Mouse (Mus musculus): Measurements from ENCODE around the gene Terb1.
A peak's percentile ranks its signal among the peaks of the same experiment; 100 is the strongest.

Gene Terb1

DNA sequence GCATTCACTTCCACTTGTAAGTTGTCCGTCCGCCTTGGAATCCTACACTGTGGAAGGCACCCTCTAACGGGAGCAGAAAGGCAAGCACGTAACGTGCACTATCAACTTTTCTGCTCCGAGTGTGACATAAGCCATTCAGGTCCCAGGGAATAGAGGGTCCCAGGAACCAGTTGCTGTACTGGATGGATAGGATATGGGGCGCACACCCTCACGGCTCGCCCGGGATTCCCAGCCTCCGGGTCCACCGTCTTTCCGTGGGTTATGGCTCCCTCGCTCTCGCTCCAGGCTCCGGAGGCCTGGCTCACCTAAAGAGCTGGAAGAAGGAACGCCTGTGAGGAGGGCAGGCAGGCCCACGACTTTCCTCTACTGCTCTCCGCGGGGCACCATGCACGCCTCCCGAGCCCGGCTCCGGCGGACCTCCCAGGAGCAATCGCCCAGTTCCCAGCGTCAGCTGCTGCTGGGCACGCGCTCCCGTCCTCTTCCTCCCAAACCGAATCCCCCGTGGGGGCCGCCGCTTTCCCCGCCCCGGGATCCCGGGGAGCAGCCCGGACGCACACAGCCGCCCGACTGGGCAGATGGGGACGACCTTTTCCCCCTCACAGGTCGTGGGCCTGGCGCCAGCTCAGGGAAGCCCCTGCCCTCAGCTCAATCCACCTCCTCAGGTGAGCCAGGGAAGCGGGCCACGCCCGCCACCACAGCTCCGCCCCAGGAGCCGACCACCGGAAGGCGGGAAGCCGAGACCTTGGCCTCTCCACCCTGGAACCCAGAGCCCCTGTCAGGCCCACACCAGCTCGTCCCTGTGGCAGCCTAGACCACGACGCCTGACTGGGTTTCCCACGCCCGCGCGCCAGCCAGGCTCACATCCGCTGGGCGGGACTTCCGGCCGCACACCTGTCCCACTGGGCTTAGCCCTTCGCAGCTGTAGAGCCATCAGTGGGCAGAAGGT lies at the start of gene Terb1:
Gene Terb1 (minus strand): TSS at position 850 of the 946 bp plus-strand sequence.
- DNase-seq = peak; percentile 65 to 66

- no peak for DNase-seq
These were observed 47.5 kb upstream of the Terb1 start for GRCm38 (mm10) chr8:104557226-104557625.

DNA sequence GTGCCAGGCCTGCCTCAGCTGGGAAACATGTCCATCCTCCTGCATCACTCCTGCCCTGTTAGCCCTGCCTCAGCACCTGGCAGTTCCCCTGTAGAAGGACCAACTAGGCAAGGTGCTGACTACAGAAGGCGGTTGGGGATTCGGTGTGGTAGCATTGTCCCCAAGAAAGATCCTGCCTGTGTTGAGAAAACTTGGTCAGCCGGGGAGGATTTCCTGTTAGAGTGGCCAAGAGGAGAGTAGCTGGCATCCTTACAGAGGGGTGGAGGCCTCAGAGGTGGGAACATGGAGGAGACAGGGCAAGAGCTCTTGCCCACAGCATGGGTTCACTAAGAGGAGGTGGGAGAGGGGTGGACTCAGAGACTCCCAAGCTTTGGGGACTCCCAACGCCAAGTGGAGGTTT lies 45.5 kb upstream of the Terb1 start:
- DNase-seq = no peak

DNA sequence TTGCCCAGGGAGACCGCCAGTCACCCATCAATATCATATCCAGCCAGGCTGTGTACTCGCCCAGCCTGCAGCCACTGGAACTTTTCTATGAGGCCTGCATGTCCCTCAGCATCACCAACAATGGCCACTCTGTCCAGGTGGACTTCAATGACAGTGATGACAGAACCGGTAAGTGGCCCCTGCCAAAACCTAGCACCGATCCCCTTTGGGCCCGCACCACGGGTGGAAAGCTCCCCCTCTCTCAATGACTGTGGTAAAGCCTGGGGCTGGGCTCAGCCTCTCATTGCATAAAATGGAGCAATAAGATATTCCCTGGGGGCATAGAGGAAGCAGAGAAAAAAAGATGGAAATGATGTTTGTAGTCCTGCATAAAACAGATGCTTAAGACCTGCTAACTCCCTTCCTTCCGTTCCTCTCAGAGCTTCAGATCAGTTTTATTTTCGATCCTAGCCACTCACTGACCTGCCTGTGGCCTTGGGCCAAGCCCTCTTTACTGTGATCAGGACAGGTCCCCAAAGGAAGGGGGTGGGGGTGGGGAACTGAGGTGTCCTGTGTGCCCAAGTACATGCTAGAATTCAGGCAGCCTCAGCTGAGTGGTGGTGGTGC lies 33.8 kb upstream of the Terb1 start:
- DNase-seq = no peak

GRCm38 (mm10) chr8:104542160-104542559 lies 32.5 kb upstream of the Terb1 start:
- no peak for DNase-seq

DNA sequence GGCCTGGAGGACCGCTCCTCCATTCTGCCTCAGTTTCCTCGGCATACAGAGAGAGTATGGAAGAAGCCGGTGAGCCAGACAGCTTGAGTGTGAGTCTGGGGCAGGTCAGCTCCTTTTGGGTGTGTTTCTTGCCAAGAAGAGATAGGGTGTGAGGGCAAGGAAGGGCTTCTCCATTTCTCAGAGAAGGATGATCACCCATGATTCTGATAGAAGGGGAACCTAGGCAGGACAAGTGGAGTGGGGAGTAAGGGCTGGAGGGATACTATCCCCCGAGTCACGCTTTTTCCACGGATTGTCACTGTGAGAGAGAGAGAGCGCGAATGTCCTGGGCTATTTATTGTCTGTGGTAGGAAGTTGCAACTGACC lies 31.8 kb upstream of the Terb1 start:
- DNase-seq = no peak

DNA sequence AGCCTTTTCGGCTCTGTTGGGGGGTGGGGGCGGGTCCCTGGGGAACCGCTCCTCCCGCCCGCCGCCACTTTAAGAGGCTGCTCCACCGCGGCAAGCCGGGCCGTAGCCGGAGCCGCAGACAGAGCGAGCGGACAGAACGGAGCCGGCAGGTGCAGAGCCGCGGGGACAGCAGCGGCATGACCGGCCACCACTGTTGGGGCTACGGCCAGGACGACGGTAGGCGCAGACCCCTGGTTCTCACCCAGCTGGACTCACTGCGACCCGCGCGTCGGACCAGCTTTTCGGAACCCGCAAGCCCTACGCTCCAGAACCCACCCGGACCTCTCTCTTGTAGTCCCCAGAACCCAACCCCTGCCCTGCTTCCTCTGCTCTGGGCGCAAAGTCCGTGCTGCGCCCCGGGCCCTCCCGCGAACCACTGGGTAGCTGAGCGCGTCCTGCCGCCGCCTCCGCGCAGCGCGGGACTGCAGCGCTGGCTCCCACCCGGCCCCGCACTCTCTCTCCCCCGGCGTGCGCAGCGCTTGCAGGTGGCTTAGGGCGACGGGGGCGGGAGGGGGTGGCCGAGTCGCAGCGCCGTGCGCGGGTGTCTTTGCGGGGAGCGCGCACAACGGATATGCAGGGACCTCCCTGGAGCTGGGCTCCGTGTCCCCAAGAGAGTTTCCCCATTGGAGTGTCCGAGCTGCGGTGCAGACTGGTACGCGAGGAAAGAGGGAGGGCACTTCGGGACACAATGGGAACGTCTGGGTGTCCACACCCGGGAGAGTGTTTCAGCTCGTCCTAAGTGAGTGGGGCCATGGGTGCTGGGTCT lies 31.2 kb upstream of the Terb1 start:
- peak; percentile 51 to 57 for DNase-seq

DNA sequence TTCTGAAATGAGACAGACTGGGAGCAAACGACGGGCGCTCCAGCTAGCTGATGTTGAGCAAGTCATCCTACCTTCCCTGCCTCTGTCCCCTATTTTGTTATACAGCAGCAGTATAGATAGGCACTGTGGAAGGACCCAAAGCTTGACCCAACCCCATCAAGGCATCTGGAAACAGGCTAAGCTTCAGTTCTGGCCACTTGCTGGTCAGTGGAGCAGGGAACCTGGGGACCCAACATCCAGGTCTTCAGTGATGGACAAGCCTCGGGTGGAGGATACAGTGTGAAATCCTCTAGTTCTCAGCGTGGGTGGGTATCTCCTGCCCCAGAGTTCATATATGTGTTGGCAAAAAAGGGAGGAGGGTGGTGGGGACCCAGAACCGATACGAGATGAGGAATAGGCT lies 30.5 kb upstream of the Terb1 start:
- DNase-seq = no peak

- DNase-seq = peak; percentile 58 to 76
These were observed 29.9 kb upstream of the Terb1 start for GRCm38 (mm10) chr8:104539566-104539965.

GRCm38 (mm10) chr8:104538896-104539295 lies 29.2 kb upstream of the Terb1 start:
- DNase-seq = no peak

DNA sequence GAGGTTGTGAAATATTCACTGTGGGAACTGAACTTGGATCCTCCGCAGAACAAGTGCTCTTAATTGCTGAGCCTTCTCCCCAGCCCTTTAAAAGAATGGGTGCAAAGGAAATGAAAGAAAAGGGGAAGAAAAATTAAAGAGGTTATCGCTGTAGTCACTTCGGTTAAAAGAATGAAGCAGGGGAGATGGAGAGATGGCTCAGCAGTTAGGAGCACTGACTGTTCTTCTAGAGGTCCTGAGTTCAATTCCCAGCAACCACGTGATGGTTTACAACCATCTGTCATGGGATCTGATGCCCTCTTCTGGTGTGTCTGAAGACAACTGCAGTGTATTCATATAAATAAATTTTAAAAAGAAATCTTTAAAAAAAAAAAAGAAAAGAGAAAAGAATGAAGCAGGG lies 26.3 kb upstream of the Terb1 start:
- DNase-seq = no peak

DNA sequence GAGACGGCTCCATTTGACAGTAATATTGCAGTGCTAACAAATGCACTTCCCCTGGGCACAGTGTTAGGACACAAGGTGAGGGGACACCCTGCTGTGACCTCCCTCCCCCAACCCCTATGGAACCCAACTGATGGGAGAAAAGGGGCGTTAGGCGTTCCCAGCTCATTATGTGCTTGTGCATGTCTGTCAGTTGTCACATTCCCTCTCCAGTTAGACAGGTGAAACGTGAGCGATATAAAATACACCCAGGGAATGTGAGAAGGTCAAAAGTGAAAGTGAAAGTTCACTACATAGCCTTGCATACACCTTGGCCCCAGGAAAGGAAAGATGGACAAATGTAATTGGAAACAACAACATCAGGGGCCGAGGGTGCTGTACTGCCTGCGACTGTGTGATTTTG lies 25.7 kb upstream of the Terb1 start:
- DNase-seq = peak in 1 of 2 experiments; percentile 35

GRCm38 (mm10) chr8:104534779-104535141 lies 25.1 kb upstream of the Terb1 start:
- DNase-seq = peak; percentile 56 to 63

GRCm38 (mm10) chr8:104533971-104534778 lies 24.5 kb upstream of the Terb1 start, which contains the start of the genes Nae1 and Car7:
Nae1 (minus strand) TSS chr8:104534637.
Car7 (plus strand) TSS chr8:104534689.
- peak; percentile 96 to 97 for DNase-seq

GRCm38 (mm10) chr8:104533551-104533950 lies 23.8 kb upstream of the Terb1 start:
- no peak for DNase-seq

DNA sequence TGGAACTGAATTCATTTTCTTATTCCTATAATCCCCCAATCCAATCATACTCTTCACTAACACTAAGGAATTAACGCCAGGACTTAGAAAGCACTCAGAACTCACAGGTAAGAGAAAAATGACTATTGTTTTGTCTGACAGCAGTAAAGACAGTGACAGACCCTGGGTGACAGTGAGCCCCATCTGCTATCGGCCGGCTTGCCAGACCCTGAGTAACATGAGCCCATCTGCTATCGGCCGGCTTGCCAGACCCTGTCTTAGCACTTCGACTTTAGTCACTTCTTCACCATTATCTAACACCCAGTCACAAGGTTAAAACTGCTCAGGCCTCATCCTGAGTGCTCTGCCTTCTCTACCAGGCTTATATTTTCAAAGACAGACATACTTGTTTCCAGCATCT lies 20.0 kb upstream of the Terb1 start:
- peak; percentile 91 to 93 for DNase-seq

- peak; percentile 36 to 44 for DNase-seq
These were observed 8.2 kb upstream of the Terb1 start for GRCm38 (mm10) chr8:104517872-104518271.

DNA sequence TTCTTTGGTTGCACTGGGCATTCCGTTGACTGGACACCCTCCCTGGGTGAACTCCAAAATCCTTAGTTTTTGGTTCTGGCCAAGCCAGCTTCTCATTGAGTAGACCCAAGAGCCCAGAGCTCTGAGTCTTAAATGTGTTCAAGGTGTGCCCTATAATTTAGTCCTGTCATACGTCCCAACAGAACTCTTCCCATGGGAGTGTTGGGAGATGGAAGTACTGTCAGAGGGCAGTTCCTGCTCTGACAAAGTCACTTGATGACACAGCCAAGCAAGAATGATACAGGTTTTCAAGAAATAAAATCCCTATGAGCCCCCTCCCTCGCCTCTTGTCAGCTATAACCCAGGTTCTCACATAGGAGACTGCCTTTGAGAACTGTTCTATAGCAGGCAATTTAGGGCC lies 424 bp upstream of the Terb1 start:
- DNase-seq = no peak

DNA sequence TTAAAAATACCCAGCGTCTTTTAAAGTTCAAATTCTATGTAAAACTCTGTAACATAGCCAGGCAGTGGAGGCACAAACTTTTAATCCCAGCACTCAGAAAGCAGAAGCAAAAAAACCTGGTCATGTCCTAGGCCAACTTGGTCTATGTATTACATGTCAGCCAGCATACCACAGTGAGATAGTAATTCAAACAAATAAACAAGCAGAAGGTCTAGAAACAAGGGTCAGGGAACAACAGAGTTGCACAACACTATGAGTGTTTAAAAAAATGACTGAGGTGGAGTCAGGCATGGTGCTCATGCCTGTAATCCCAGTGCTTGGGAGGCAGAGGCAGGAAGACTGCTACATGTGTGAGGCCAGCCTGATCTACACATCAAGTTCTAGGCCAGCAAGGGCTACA lies 30.6 kb downstream of the Terb1 start:
- DNase-seq = no peak

DNA sequence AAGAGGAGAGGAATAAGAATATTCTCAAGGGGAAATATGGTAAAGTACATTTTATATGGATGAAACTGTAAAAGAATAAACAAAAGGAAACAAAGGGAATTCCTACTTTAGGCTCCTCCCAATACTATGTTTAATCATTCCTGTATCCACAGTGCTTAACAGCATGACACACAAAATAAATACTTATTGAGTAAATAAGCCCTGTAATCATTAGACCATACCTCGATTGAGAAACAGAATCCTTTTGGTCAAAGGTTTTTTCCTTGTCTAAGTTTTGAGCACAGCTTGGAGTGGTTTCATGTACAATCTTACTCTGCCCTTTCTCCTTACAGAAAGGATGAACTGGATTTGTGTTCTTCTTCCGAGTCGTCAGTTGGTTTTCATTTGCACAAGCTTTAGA lies 37.2 kb downstream of the Terb1 start:
- DNase-seq = no peak

DNA sequence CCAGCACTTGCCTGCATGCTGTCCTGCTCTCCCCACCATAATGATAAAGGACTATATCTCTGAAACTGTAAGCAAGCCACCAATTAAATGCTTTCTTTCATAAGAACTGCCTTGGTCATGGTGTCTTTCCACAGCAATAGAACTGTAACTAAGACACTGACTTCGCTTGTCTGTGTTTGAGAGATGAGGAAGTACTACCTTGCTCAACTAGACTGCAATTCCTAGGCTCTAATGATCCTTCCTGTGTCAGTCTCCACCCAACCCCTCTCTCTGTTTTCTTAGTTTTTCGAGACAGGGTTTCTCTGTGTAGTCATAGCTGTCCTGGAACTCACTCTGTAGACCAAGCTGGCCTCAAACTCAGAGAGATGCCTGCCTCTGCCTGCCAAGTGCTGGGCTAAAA lies 42.2 kb downstream of the Terb1 start:
- no peak for DNase-seq

- DNase-seq = no peak
These were observed 57.5 kb downstream of the Terb1 start for GRCm38 (mm10) chr8:104452177-104452576.

Measured in cerebellum, postnatal 10 days (tissue).